Mouse (Mus musculus) liver, embryonic 13.5 days (tissue): ENCODE data around the gene Olfr1390. TPM values are rescaled to one million over a fixed set of nuclear protein-coding genes. Genes with fewer than 3 reads are reported as not detected.
"Not testable (repeated sequence)": the region's sequence is repeated elsewhere in the genome, so short reads cannot be mapped to it uniquely, and the experiment has no call there.

ENCODE experiments used
- ATAC-seq: fragments of 200-750 bp; cut with Nextera tagmentation; 2 replicates; pipeline ENCODE4 v1.8.0; 2017; ENCODE audit warnings: low read depth, mild to moderate bottlenecking, moderate number of reproducible peaks, moderate library complexity
- DNase-seq: peaks from one replicate; pipeline ENCODE4 v3.0.0; 2022
- H3K27ac ChIP-seq: fragments of 300-500 bp; sonication (generic); 2 replicates; pipeline ENCODE4 v1.5.1; 2015; ENCODE audit warnings: moderate library complexity, mild to moderate bottlenecking, inconsistent platforms
- H3K27me3 ChIP-seq: fragments of 300-500 bp; sonication (generic); 2 replicates; pipeline ENCODE4 v1.6.1; 2015; ENCODE audit warnings: mild to moderate bottlenecking, inconsistent platforms
- H3K36me3 ChIP-seq: fragments of 300-500 bp; sonication (generic); 2 replicates; pipeline ENCODE4 v1.6.1; 2015; ENCODE audit warnings: mild to moderate bottlenecking, inconsistent platforms
- H3K4me1 ChIP-seq: fragments of 300-500 bp; sonication (generic); replicated peaks from 2 replicates; pipeline ENCODE4 v1.6.1; 2015; ENCODE audit warnings: inconsistent platforms
- H3K4me2 ChIP-seq: fragments of 300-500 bp; sonication (generic); 2 replicates; pipeline ENCODE4 v1.6.1; 2015; ENCODE audit warnings: inconsistent platforms, mild to moderate bottlenecking, moderate library complexity
- H3K4me3 ChIP-seq: fragments of 300-500 bp; sonication (generic); replicated peaks from 2 replicates; pipeline ENCODE4 v1.5.1; 2015; ENCODE audit warnings: mild to moderate bottlenecking, inconsistent platforms
- H3K9ac ChIP-seq: fragments of 300-500 bp; sonication (generic); 2 replicates; pipeline ENCODE4 v1.6.1; 2015; ENCODE audit warnings: mild to moderate bottlenecking, inconsistent platforms
- H3K9me3 ChIP-seq: fragments of 300-500 bp; sonication (generic); replicated peaks from 2 replicates; pipeline ENCODE4 v1.6.1; 2016; ENCODE audit warnings: inconsistent platforms
- WGBS: fragments of 180-500 bp; shearing (Covaris S2); methylation state at CpG from one replicate; pipeline ENCODE4 v1.1.7; 2015; ENCODE audit not compliant: insufficient replicate concordance; 5-methylcytosine and 5-hydroxymethylcytosine counted together
- polyA plus RNA-seq: library from polyadenylated mRNA; unstranded; fragments of >200 nt; fragmentation: Nextera tagmentation; extraction: Ambion mirVana; gene quantifications from 2 replicates; pipeline ENCODE4 v1.2.1, GENCODE M21; 2015

Olfr1390 gene
- polyA plus RNA-seq, result not detected in 2 replicates

DNA sequence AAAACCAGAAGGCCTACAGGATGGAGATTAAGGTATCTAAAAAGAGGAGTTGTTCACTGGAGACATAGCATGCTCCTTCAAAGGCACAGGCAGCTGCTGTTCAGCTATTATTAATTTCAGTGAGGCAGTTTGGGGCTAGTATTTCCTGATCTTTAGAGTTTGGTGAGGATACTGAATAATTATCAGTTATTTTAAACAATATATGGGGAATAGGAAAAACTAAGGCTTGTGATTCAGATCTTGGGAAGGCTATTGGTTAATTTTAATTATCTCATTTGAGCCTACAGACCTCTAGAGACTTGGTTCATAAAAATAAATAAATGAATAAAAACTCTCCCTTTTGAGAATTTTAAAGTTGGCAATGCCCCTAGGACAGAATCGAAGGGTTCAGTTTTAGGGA lies at the start of gene Olfr1390:
Gene Olfr1390, plus strand, starts transcription at position 301 of the 400 bp plus-strand sequence.
- no peaks in the 10 kb centered on the region for H3K9me3 ChIP-seq
- no peaks in the 10 kb centered on the region for H3K27me3 ChIP-seq
- ATAC-seq, result no peak
- H3K4me1 ChIP-seq, result no peaks in the 10 kb centered on the region
- no peak within 1 kb of the TSS for H3K27ac ChIP-seq
- H3K36me3 ChIP-seq, result no peaks in the 10 kb centered on the region
- H3K9ac ChIP-seq, result no peak within 1 kb of the TSS
- no peak for DNase-seq
- no peak within 1 kb of the TSS for H3K4me3 ChIP-seq
- 50% methylated on average over 1 of the region's 1 CpGs for WGBS
- no peak within 1 kb of the TSS for H3K4me2 ChIP-seq

DNA sequence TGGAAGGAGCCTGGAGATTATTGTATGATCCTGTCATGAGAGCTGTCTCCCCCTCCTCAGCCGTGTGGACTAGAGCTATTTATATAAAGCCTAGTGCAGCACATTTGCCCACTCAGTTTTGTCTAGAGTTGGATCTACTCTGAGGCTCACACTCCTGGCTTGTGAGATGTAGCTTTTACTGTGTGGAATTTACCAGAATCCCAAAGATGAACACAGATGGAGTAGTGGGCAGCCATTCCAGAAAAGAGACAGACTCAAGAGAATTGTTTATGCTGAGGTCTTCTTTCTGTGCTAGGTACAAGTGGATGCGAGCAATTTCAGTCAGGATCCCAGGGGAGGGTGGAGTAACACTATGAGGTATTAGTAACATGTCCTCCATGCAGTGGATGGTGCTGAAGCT lies 47.7 kb upstream of the Olfr1390 start:
- 60% methylated on average over 2 of the region's 2 CpGs for WGBS
- no peak overlapping the region for H3K4me3 ChIP-seq

DNA sequence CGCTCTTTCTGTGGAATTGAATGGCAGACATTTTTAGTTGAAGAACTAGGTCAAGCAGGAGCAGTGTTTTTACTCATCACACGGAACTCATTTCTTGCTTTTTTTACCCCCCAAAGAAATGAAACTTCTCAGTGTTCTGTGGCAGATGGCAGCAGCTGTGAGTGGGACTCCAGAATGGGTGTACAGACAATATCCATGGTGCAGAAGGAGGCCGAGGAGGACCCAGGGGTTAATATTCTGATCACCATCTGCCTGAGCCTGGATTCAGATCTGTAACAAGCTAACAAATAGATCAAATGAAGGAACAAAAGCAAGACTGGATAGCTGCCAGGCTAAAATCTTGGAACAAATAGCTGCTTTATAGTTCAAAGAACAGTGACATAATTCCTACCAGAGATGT lies 42.2 kb upstream of the Olfr1390 start:
- no peak for DNase-seq
- H3K27ac ChIP-seq, result no peak overlapping the region
- no peak overlapping the region for H3K9ac ChIP-seq
- no peak for ATAC-seq
- H3K4me3 ChIP-seq, result no peak overlapping the region
- no peak overlapping the region for H3K4me2 ChIP-seq
- H3K4me1 ChIP-seq, result no peaks in the 10 kb centered on the region
- no peaks in the 10 kb centered on the region for H3K36me3 ChIP-seq
- no peaks in the 10 kb centered on the region for H3K9me3 ChIP-seq
- 54% methylated on average over 3 of the region's 3 CpGs for WGBS
- no peaks in the 10 kb centered on the region for H3K27me3 ChIP-seq

More for the DNA sequence above, 47.7 kb upstream of the Olfr1390 start:
- DNase-seq, result no peak
- Histone ChIP-seq H3K9ac (no peak overlapping the region), H3K27me3 (no peaks in the 10 kb centered on the region), H3K4me1 (no peaks in the 10 kb centered on the region), H3K4me2 (no peak overlapping the region), H3K9me3 (no peaks in the 10 kb centered on the region), H3K36me3 (no peaks in the 10 kb centered on the region), H3K27ac (no peak overlapping the region)
- no peak for ATAC-seq

DNA sequence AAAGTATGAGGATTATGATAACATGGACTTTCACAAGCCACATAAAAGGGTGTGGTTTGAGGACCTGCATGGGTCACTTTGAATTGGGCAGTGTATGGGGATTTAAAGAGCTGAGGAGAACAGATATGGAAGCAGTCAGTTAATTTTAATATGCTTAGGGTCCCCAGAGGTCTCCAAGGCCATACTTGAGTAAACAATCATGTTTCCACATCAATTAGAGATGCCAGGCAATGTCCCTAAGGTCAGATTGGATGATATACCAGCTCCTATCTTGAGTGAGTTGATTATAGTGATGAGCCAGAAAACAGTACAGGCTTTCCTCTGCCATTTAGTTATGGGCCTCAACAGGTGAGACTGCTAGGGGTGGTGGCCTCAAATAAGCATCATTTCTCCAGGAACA lies 30.5 kb upstream of the Olfr1390 start, which contains the start of gene Olfr10:
Gene Olfr10, plus strand, starts transcription at position 301 of the 400 bp plus-strand sequence.
- no peaks in the 10 kb centered on the region for H3K27me3 ChIP-seq
- no peak within 1 kb of the TSS for H3K4me3 ChIP-seq
- no peaks in the 10 kb centered on the region for H3K4me1 ChIP-seq
- no peaks in the 10 kb centered on the region for H3K9me3 ChIP-seq
- no peak within 1 kb of the TSS for H3K4me2 ChIP-seq
- no peak within 1 kb of the TSS for H3K9ac ChIP-seq
- H3K36me3 ChIP-seq, result no peaks in the 10 kb centered on the region
- ATAC-seq (no peak), DNase-seq (no peak)
- H3K27ac ChIP-seq, result no peak within 1 kb of the TSS

DNA sequence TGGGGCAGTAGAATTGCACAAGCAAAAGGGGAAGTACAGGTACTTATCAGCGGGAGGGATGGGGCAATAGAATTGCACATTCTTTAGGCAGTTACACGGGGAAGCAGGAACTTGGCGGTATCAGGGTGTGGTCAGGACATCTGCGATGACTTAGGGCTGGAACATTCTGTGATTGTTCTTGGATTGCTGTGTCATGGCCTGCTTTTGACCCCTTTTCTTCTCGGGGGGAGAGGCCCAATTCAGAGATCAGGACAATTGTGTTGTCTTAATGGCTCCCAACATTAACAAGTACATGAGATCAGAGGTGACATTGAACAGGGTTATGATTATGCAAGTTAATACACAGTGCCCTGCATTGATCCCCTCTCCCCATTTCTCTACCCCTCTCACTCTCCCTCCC lies 26.4 kb upstream of the Olfr1390 start:
- not testable (repeated sequence) for DNase-seq, H3K4me2 ChIP-seq, H3K4me1 ChIP-seq, H3K27me3 ChIP-seq, H3K9me3 ChIP-seq, H3K27ac ChIP-seq, H3K9ac ChIP-seq, H3K36me3 ChIP-seq, H3K4me3 ChIP-seq, ATAC-seq
- 43% methylated on average over 5 of the region's 5 CpGs for WGBS

DNA sequence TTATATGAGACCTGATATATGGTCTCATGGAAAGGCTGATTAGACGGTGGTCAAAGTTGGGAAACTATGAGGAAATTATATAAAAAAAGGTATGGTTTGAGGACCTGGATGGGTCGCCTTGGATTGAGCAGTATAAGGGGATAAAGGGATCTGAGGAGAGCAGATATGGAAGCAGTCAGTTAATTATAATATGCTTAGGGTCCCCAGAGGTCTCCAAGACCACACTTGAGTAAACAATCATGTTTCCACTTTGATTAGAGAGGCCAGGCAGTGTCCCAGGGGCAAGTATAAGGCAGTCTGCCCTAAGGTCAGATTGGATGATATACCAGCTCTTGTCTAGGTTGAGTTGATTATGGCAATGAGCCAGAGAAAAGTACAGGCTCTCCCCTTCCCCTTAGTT lies 12.5 kb upstream of the Olfr1390 start, which contains the start of gene Olfr1391:
Gene Olfr1391, plus strand, starts transcription at position 301 of the 400 bp plus-strand sequence.
- Histone ChIP-seq H3K27ac (no peak within 1 kb of the TSS), H3K4me3 (no peak within 1 kb of the TSS), H3K36me3 (no peaks in the 10 kb centered on the region), H3K4me2 (no peak within 1 kb of the TSS), H3K9ac (no peak within 1 kb of the TSS), H3K27me3 (no peaks in the 10 kb centered on the region), H3K9me3 (no peaks in the 10 kb centered on the region), H3K4me1 (no peaks in the 10 kb centered on the region)
- DNase-seq (no peak), ATAC-seq (no peak)
- WGBS, result 50% methylated on average over 2 of the region's 2 CpGs

DNA sequence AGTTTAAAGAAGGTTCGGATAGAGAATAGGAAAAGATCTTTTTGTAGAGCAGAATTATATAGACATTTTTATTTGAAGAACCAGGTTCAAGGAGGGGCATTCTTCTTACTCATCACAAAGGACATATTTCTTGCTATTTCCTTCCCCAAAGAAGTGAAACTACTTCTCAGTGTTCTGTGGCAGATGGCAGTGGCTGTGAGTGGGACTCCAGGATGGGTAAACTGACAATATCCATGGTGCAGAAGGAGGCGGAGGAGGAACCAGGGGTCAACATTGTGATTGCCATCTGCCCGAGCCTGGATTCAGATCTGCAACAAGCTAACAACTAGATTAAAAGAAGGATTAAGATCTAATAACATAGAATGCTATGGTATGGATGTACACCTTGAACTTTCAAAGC lies 8.3 kb upstream of the Olfr1390 start:
- Histone ChIP-seq H3K27me3 (no peaks in the 10 kb centered on the region), H3K9ac (no peak overlapping the region), H3K27ac (no peak overlapping the region), H3K9me3 (no peaks in the 10 kb centered on the region), H3K4me3 (no peak overlapping the region), H3K4me2 (no peak overlapping the region), H3K4me1 (no peaks in the 10 kb centered on the region), H3K36me3 (no peaks in the 10 kb centered on the region)
- WGBS, result 56% methylated on average over 3 of the region's 3 CpGs
- ATAC-seq (no peak), DNase-seq (no peak)

DNA sequence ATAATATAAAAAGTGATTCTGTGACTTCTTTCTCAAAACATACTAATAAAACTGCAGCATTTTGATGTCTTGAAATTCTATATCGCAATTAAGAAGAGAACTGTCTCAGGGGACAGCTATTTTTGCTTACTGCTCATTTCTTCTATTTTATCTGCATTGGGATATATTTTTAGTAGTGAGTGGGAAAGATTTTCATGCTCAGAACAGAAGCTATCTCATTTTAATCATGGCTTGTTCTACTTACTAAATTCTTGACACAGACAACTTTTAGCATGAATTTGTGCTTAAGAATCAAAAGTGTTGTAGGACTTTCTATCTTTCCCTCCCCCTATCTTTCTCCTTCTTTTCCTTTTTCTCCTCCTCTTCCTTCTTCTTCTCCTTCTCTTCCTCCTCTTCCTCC lies 5.3 kb upstream of the Olfr1390 start:
- Histone ChIP-seq H3K4me3 (no peak overlapping the region), H3K36me3 (no peaks in the 10 kb centered on the region), H3K4me2 (no peak overlapping the region), H3K9ac (no peak overlapping the region), H3K27me3 (no peaks in the 10 kb centered on the region), H3K9me3 (no peaks in the 10 kb centered on the region), H3K4me1 (no peaks in the 10 kb centered on the region), H3K27ac (no peak overlapping the region)
- DNase-seq (no peak), ATAC-seq (no peak)
- WGBS, result 62% methylated on average over 1 of the region's 1 CpGs

DNA sequence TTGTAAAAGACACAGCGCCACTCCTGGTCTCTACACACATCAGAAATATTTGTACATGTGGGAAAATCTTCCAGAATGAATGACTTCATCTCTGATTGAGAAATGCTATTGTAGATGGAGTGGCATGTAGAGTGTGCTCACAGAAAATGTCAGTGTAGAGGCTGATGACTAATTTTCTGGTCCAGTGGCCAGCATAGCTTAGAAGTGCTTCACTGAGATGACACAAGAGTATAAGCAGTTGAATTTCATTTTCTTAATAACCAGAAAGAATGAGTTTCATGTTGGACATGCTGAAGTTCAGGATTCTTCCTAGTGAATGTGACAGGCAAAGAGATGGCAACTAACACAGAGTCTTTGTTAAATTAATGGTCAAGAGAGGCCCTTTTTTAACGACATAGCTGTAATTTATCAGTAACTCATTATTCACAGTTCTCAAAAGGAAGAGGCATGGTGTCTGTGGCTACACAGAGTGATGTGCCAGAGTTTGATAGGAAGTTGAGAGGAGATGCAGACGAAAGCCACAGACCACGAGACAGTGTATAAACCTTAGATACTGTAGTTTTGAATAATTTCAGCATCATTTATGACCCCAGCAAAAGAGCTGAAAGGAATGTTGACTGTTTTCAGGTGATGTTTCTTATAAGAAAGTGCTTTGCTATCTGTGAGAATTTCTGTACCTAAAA lies 2.3 kb downstream of the Olfr1390 start:
- Histone ChIP-seq H3K36me3 (no peaks in the 10 kb centered on the region), H3K27me3 (no peaks in the 10 kb centered on the region), H3K4me2 (no peak overlapping the region), H3K4me1 (no peaks in the 10 kb centered on the region), H3K27ac (no peak overlapping the region), H3K4me3 (no peak overlapping the region), H3K9ac (no peak overlapping the region), H3K9me3 (no peaks in the 10 kb centered on the region)
- ATAC-seq (no peak), DNase-seq (no peak)
- 19% methylated on average over 4 of the region's 4 CpGs for WGBS

DNA sequence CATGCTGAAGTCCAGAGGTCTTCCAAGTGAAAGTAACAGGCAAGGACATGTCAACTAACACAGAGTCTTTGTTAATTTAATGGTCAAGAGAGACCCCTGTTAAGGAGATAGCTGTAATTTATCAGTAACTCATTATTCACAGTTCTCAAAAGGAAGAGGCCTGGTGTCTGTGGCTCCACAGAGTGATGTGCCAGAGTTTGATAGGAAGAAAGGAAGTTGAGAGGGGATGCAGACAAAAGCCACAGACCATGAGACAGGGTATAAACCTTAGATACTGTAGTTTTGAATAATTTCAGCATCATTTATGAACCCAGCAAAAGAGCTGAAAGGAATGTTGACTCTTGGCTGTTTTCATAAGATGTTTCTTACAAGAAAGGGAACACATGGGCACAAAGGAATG lies 48.1 kb downstream of the Olfr1390 start:
- H3K9me3 ChIP-seq, result no peaks in the 10 kb centered on the region
- no peaks in the 10 kb centered on the region for H3K4me1 ChIP-seq
- no peaks in the 10 kb centered on the region for H3K27me3 ChIP-seq
- H3K4me3 ChIP-seq, result no peak overlapping the region
- no peak overlapping the region for H3K4me2 ChIP-seq
- H3K9ac ChIP-seq, result no peak overlapping the region
- DNase-seq (no peak), ATAC-seq (no peak)
- no peaks in the 10 kb centered on the region for H3K36me3 ChIP-seq
- no peak overlapping the region for H3K27ac ChIP-seq

DNA sequence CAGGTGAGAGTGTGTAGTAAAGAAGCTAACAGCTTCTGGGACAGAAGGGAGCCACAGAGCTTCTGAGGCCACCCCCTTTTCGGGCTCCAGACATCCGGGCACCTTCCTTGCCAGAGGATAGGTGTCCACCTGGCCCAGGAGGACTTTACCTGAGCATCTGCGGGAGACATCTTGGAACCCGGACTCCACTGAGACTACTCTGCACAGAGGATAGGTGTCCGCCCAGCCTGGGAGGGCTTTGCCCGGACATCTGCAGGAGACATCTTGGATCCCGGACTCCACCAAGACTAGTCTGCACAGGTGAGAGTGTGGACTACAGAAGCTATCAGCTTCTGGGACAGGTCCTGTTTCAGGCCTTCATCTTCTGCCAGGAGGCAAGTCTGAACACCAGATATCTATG lies 51.1 kb downstream of the Olfr1390 start:
- not testable (repeated sequence) for ATAC-seq, DNase-seq

More for the DNA sequence above, 51.1 kb downstream of the Olfr1390 start:
- H3K27ac ChIP-seq, H3K9ac ChIP-seq, H3K9me3 ChIP-seq, H3K4me2 ChIP-seq, H3K36me3 ChIP-seq, H3K27me3 ChIP-seq, H3K4me3 ChIP-seq, H3K4me1 ChIP-seq: not testable (repeated sequence)
- WGBS, result 72% methylated on average over 7 of the region's 7 CpGs
